Mouse (Mus musculus) lung, embryonic 14.5 days (tissue): ENCODE measurements around the gene Olfr1224-ps1. TPM values are rescaled to one million over a fixed set of nuclear protein-coding genes. Genes with fewer than 3 reads are reported as not detected.

Experiments used
- ATAC-seq: fragments of 200-750 bp; cut with Nextera tagmentation; 2 replicates; pipeline ENCODE4 v1.8.0; 2017; ENCODE audit warnings: mild to moderate bottlenecking, moderate TSS enrichment, moderate library complexity; ENCODE audit not compliant: insufficient read depth
- DNase-seq: peaks from one replicate; pipeline ENCODE4 v3.0.0-alpha.2; 2015
- H3K27ac ChIP-seq: fragments of 300-500 bp; sonication (generic); 2 replicates; pipeline ENCODE4 v1.5.1; 2014; ENCODE audit warnings: low read depth, mild to moderate bottlenecking, moderate library complexity
- H3K27me3 ChIP-seq: fragments of 300-500 bp; sonication (generic); 2 replicates; pipeline ENCODE4 v1.6.1; 2014; ENCODE audit warnings: low read length, control low read depth; ENCODE audit not compliant: insufficient read depth
- H3K36me3 ChIP-seq: fragments of 300-500 bp; sonication (generic); 2 replicates; pipeline ENCODE4 v1.6.1; 2014; ENCODE audit warnings: control low read depth; ENCODE audit not compliant: insufficient read depth
- H3K4me1 ChIP-seq: fragments of 300-500 bp; sonication (generic); 2 replicates; pipeline ENCODE4 v1.6.1; 2014; ENCODE audit warnings: antibody characterized with exemption, control low read depth; ENCODE audit not compliant: insufficient read depth
- H3K4me2 ChIP-seq: fragments of 300-500 bp; sonication (generic); 2 replicates; pipeline ENCODE4 v1.6.1; 2014; ENCODE audit warnings: mild to moderate bottlenecking
- H3K4me3 ChIP-seq: fragments of 300-500 bp; sonication (generic); 2 replicates; pipeline ENCODE4 v1.5.1; 2014; ENCODE audit warnings: low read depth, low read length
- H3K9ac ChIP-seq: fragments of 300-500 bp; sonication (generic); 2 replicates; pipeline ENCODE4 v1.6.1; 2014
- H3K9me3 ChIP-seq: fragments of 300-500 bp; sonication (generic); 2 replicates; pipeline ENCODE4 v1.6.1; 2016; ENCODE audit warnings: low read depth, low read length, control low read depth
- CTCF ChIP-seq: IDR thresholded peaks from 2 replicates; pipeline ENCODE4 v1.5.1; 2016; ENCODE audit warnings: antibody characterized with exemption, low read depth
- WGBS: fragments of 180-500 bp; shearing (Covaris S2); extraction: QIAGEN DNeasy Blood & Tissue Kit; methylation state at CpG from one replicate; pipeline ENCODE4 v1.1.7; 2014; 5-methylcytosine and 5-hydroxymethylcytosine counted together
- polyA plus RNA-seq: library from polyadenylated mRNA; unstranded; fragments of >200 nt; fragmentation: Nextera tagmentation; extraction: Ambion mirVana; gene quantifications from 2 replicates; pipeline ENCODE4 v1.2.1, GENCODE M21; 2014

Gene Olfr1224-ps1
- polyA plus RNA-seq, 1 experiment from 2014 or later, result not detected

GRCm38 (mm10) chr2:89117183-89117582 is 46.7 kb downstream of the Olfr1224-ps1 start, which contains the start of gene Olfr1221:
Gene Olfr1221, minus strand, starts transcription at chr2:89117283.
- H3K27ac ChIP-seq, result no peak within 1 kb of the TSS

DNA sequence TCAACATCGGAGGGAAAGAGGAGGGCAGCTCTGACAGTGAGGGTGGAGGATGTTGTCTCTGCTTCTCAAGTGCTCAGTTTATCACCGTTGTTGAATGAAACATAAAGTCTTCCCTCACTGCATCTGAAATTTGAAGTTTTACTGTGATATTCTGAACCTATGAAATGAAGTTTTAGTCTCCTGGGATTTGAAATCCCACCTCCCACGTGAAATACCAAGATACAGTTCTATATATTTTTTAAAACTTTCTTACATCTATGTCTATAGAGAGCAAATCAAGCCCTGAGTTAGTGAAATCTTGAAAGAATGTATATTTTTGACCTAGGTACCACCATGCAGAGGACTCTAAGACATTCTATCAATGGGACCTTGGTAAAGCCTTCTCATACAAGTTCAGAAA is 57.2 kb downstream of the Olfr1224-ps1 start, which contains the start of gene Olfr1220:
Gene Olfr1220, minus strand, starts transcription at position 101 of the 400 bp plus-strand sequence.
- Histone ChIP-seq H3K9me3 (no peaks in the 10 kb centered on the region), H3K4me1 (no peaks in the 10 kb centered on the region), H3K27ac (no peak within 1 kb of the TSS), H3K4me3 (no peak within 1 kb of the TSS), H3K4me2 (no peak within 1 kb of the TSS), H3K27me3 (no peaks in the 10 kb centered on the region), H3K36me3 (no peaks in the 10 kb centered on the region), H3K9ac (no peak within 1 kb of the TSS)
- ATAC-seq, result no peak
- TF ChIP-seq CTCF, result no peak
- DNase-seq, result no peak
- 76% methylated on average over 3 of the region's 3 CpGs for WGBS

More at GRCm38 (mm10) chr2:89117183-89117582, 46.7 kb downstream of the Olfr1224-ps1 start, which contains the start of gene Olfr1221:
- Histone ChIP-seq H3K9me3 (no peaks in the 10 kb centered on the region), H3K9ac (no peak within 1 kb of the TSS), H3K27me3 (no peaks in the 10 kb centered on the region), H3K4me2 (no peak within 1 kb of the TSS), H3K36me3 (no peaks in the 10 kb centered on the region), H3K4me3 (no peak within 1 kb of the TSS), H3K4me1 (no peaks in the 10 kb centered on the region)
- WGBS, result 71% methylated on average over 2 of the region's 2 CpGs
- no peak for ATAC-seq
- no peak for TF ChIP-seq CTCF
- DNase-seq, result no peak

DNA sequence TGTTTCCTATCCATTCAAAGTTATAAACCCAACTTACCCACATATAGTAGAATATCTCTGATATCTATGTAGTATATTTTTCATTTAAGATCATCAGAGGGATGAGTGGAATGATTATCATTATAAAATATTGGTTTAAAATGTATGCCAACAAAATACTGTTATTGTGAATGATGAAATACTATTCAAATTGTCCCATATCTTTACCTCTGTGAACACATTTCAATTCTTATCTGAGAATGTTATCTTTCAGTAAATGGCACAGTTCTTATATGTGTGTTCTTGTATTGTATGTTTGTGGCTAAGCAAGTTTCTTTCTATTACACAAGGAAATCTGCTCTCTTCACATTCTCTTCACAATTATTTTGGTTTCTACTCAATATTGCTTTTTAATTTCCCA is 58.2 kb downstream of the Olfr1224-ps1 start:
- Histone ChIP-seq H3K4me3 (no peak overlapping the region), H3K9ac (no peak overlapping the region), H3K4me2 (no peak overlapping the region), H3K36me3 (no peaks in the 10 kb centered on the region), H3K27me3 (no peaks in the 10 kb centered on the region), H3K9me3 (no peaks in the 10 kb centered on the region), H3K27ac (no peak overlapping the region), H3K4me1 (no peaks in the 10 kb centered on the region)
- ATAC-seq (no peak), DNase-seq (no peak)
- TF ChIP-seq CTCF, result no peak

Other genes with a start within 250 kb of the Olfr1224-ps1 start
- not detected in 2 replicates for gene Olfr1209, start 248.9 kb downstream of the Olfr1224-ps1 start, polyA plus RNA-seq
- gene Olfr1211, start 226.0 kb downstream of the Olfr1224-ps1 start, polyA plus RNA-seq, result not detected in 2 replicates
- gene Olfr1212, start 210.1 kb downstream of the Olfr1224-ps1 start, polyA plus RNA-seq, result not detected in 2 replicates
- gene Gm13762, start 183.8 kb downstream of the Olfr1224-ps1 start, polyA plus RNA-seq, result not detected in 2 replicates
- not detected in 2 replicates for gene Olfr1214, start 171.4 kb downstream of the Olfr1224-ps1 start, polyA plus RNA-seq
- not detected in 2 replicates for gene Olfr1215, start 157.1 kb downstream of the Olfr1224-ps1 start, polyA plus RNA-seq
- not detected in 2 replicates for gene Olfr1216, start 145.8 kb downstream of the Olfr1224-ps1 start, polyA plus RNA-seq
- gene Olfr1217, start 132.0 kb downstream of the Olfr1224-ps1 start, polyA plus RNA-seq, result not detected in 2 replicates
- gene Olfr1218, start 102.9 kb downstream of the Olfr1224-ps1 start, polyA plus RNA-seq, result not detected in 2 replicates
- gene Olfr1219, start 80.6 kb downstream of the Olfr1224-ps1 start, polyA plus RNA-seq, result not detected in 2 replicates
- gene Olfr1220, start 57.3 kb downstream of the Olfr1224-ps1 start, polyA plus RNA-seq, result not detected in 2 replicates
- gene Olfr1221, start 46.8 kb downstream of the Olfr1224-ps1 start, polyA plus RNA-seq, result not detected in 2 replicates
- gene Olfr1222, start 31.0 kb downstream of the Olfr1224-ps1 start, polyA plus RNA-seq, result not detected in 2 replicates
- gene Olfr1223, start 12.5 kb downstream of the Olfr1224-ps1 start, polyA plus RNA-seq, result not detected in 2 replicates
- not detected in 2 replicates for gene Olfr1225, start 10.6 kb upstream of the Olfr1224-ps1 start, polyA plus RNA-seq
- not detected in 2 replicates for gene Olfr1226, start 36.0 kb upstream of the Olfr1224-ps1 start, polyA plus RNA-seq
- not detected in 2 replicates for gene Olfr1228, start 90.0 kb upstream of the Olfr1224-ps1 start, polyA plus RNA-seq
- gene Olfr1229, start 123.9 kb upstream of the Olfr1224-ps1 start, polyA plus RNA-seq, result not detected in 2 replicates
- not detected in 2 replicates for gene Olfr1230, start 133.2 kb upstream of the Olfr1224-ps1 start, polyA plus RNA-seq
- not detected in 2 replicates for gene Olfr1231, start 143.0 kb upstream of the Olfr1224-ps1 start, polyA plus RNA-seq
- not detected in 2 replicates for gene Olfr1232, start 165.6 kb upstream of the Olfr1224-ps1 start, polyA plus RNA-seq
- gene Olfr1233, start 178.3 kb upstream of the Olfr1224-ps1 start, polyA plus RNA-seq, result not detected in 2 replicates
- gene Olfr1234, start 200.8 kb upstream of the Olfr1224-ps1 start, polyA plus RNA-seq, result not detected in 2 replicates
- gene Olfr1238, start 245.6 kb upstream of the Olfr1224-ps1 start, polyA plus RNA-seq, result not detected in 2 replicates